Mouse (Mus musculus) thymus, postnatal 0 days (tissue): ENCODE data around the gene Pold1. TPM values are rescaled to one million over a fixed set of nuclear protein-coding genes. Genes with fewer than 3 reads are reported as not detected.

Source experiments
- DNase-seq: peaks from one replicate; pipeline ENCODE4 v3.0.0-alpha.2; 2015; ENCODE audit warnings: low spot score
- polyA plus RNA-seq: library from polyadenylated mRNA; unstranded; fragments of >200 nt; fragmentation: Nextera tagmentation; extraction: Ambion mirVana; gene quantifications from 2 replicates; pipeline ENCODE4 v1.2.1, GENCODE M21; 2015

Gene Pold1
- polyA plus RNA-seq, result 104 and 118 TPM in 2 replicates

- DNase-seq, result peak; percentile 100
Observed at GRCm38 (mm10) chr7:44548497-44549087, at the start of gene Pold1. Gene Pold1, minus strand, starts transcription at chr7:44548849.

GRCm38 (mm10) chr7:44598336-44598735 lies 49.7 kb upstream of the Pold1 start:
- DNase-seq, result no peak

GRCm38 (mm10) chr7:44597666-44598065 lies 49.0 kb upstream of the Pold1 start:
- DNase-seq, result no peak

- DNase-seq, result no peak
Observed at GRCm38 (mm10) chr7:44596996-44597538, 48.4 kb upstream of the Pold1 start.

- no peak for DNase-seq
Observed at GRCm38 (mm10) chr7:44596051-44596450, 47.4 kb upstream of the Pold1 start.

- DNase-seq, result no peak
Observed at GRCm38 (mm10) chr7:44595131-44595561, 46.5 kb upstream of the Pold1 start.

GRCm38 (mm10) chr7:44594291-44594690 lies 45.6 kb upstream of the Pold1 start:
- no peak for DNase-seq

GRCm38 (mm10) chr7:44593775-44594174 lies 45.1 kb upstream of the Pold1 start:
- peak; percentile 78 for DNase-seq

GRCm38 (mm10) chr7:44593051-44593450 lies 44.4 kb upstream of the Pold1 start:
- DNase-seq, result no peak

GRCm38 (mm10) chr7:44591348-44592116 lies 42.9 kb upstream of the Pold1 start:
- no peak for DNase-seq

GRCm38 (mm10) chr7:44590402-44591347 lies 42.0 kb upstream of the Pold1 start, which contains the start of gene Kcnc3:
Gene Kcnc3, plus strand, starts transcription at chr7:44590664.
- DNase-seq, result peak; percentile 74

GRCm38 (mm10) chr7:44589946-44590345 lies 41.3 kb upstream of the Pold1 start:
- no peak for DNase-seq

- peak; percentile 45 for DNase-seq
Observed at GRCm38 (mm10) chr7:44589149-44589548, 40.5 kb upstream of the Pold1 start.

GRCm38 (mm10) chr7:44588338-44588737 lies 39.7 kb upstream of the Pold1 start:
- DNase-seq, result no peak

GRCm38 (mm10) chr7:44587676-44588075 lies 39.0 kb upstream of the Pold1 start:
- no peak for DNase-seq

- peak; percentile 44 for DNase-seq
Observed at GRCm38 (mm10) chr7:44586930-44587329, 38.3 kb upstream of the Pold1 start.

- peak; percentile 18 for DNase-seq
Observed at GRCm38 (mm10) chr7:44586518-44586917, 37.9 kb upstream of the Pold1 start.

- no peak for DNase-seq
Observed at GRCm38 (mm10) chr7:44585606-44586005, 37.0 kb upstream of the Pold1 start.

GRCm38 (mm10) chr7:44584921-44585320 lies 36.3 kb upstream of the Pold1 start:
- no peak for DNase-seq

- DNase-seq, result no peak
Observed at GRCm38 (mm10) chr7:44584265-44584804, 35.7 kb upstream of the Pold1 start.

GRCm38 (mm10) chr7:44583146-44583545 lies 34.5 kb upstream of the Pold1 start:
- DNase-seq, result no peak
